Mouse (Mus musculus) limb, embryonic 15.5 days (tissue): ENCODE measurements around the gene Agpat3. TPM values are rescaled to one million over a fixed set of nuclear protein-coding genes. Genes with fewer than 3 reads are reported as not detected.

Experiments used
- ATAC-seq: fragments of 200-750 bp; cut with Nextera tagmentation; 2 replicates; pipeline ENCODE4 v1.8.0; 2017; ENCODE audit warnings: low read depth, moderate TSS enrichment; ENCODE audit not compliant: insufficient number of reproducible peaks, low FRiP score, low TSS enrichment
- H3K27ac ChIP-seq: fragments of 300-500 bp; sonication (generic); 2 replicates; pipeline ENCODE4 v1.5.1; 2015; ENCODE audit warnings: moderate library complexity, mild to moderate bottlenecking, inconsistent platforms
- H3K27me3 ChIP-seq: fragments of 300-500 bp; sonication (generic); 2 replicates; pipeline ENCODE4 v1.6.1; 2015; ENCODE audit warnings: inconsistent platforms
- H3K36me3 ChIP-seq: fragments of 300-500 bp; sonication (generic); 2 replicates; pipeline ENCODE4 v1.6.1; 2015; ENCODE audit warnings: inconsistent platforms
- H3K4me1 ChIP-seq: fragments of 300-500 bp; sonication (generic); 2 replicates; pipeline ENCODE4 v1.6.1; 2015; ENCODE audit warnings: inconsistent platforms
- H3K4me2 ChIP-seq: fragments of 300-500 bp; sonication (generic); 2 replicates; pipeline ENCODE4 v1.6.1; 2015; ENCODE audit warnings: mild to moderate bottlenecking, inconsistent platforms
- H3K4me3 ChIP-seq: fragments of 300-500 bp; sonication (generic); 2 replicates; pipeline ENCODE4 v1.5.1; 2015; ENCODE audit warnings: mild to moderate bottlenecking, inconsistent platforms
- H3K9ac ChIP-seq: fragments of 300-500 bp; sonication (generic); 2 replicates; pipeline ENCODE4 v1.6.1; 2015; ENCODE audit warnings: inconsistent platforms
- H3K9me3 ChIP-seq: fragments of 300-500 bp; sonication (generic); 2 replicates; pipeline ENCODE4 v1.6.1; 2016; ENCODE audit warnings: inconsistent platforms
- WGBS: fragments of 180-500 bp; shearing (Covaris S2); methylation state at CpG from one replicate; pipeline ENCODE4 v1.1.7; 2015; 5-methylcytosine and 5-hydroxymethylcytosine counted together
- polyA plus RNA-seq: library from polyadenylated mRNA; unstranded; fragments of >200 nt; fragmentation: Nextera tagmentation; extraction: Ambion mirVana; gene quantifications from 2 replicates; pipeline ENCODE4 v1.2.1, GENCODE M21; 2015

The Agpat3 gene
- polyA plus RNA-seq = 111 and 127 TPM in 2 replicates

GRCm38 (mm10) chr10:78351887-78352665, at the start of gene Agpat3:
Agpat3 (minus strand) TSS chr10:78352489.
- under 1% methylated on average over 69 of the region's 113 CpGs for WGBS
- peak within 1 kb of the TSS; percentile 81 for H3K27ac ChIP-seq
- H3K4me1 ChIP-seq = peaks cover 36% of the 10 kb centered on the region
- H3K27me3 ChIP-seq = no peaks in the 10 kb centered on the region
- H3K4me2 ChIP-seq = peak within 1 kb of the TSS; percentile 81
- H3K36me3 ChIP-seq = 0 out of 2 replicates have a peak, but pooled peaks cover 3% of the 10 kb centered on the region
- H3K9me3 ChIP-seq = no peaks in the 10 kb centered on the region
- peak; percentile 30; the same call in 1 of the 2 replicates for ATAC-seq
- H3K4me3 ChIP-seq = peak within 1 kb of the TSS; percentile 78
- peak within 1 kb of the TSS; percentile 96 for H3K9ac ChIP-seq

- Histone ChIP-seq H3K9ac (no peak overlapping the region), H3K4me1 (peaks cover 5% of the 10 kb centered on the region), H3K9me3 (no peaks in the 10 kb centered on the region), H3K4me3 (no peak overlapping the region), H3K27me3 (no peaks in the 10 kb centered on the region), H3K4me2 (no peak overlapping the region), H3K27ac (no peak overlapping the region), H3K36me3 (peaks cover 64% of the 10 kb centered on the region)
- no peak for ATAC-seq
- WGBS = 85% methylated on average over 2 of the region's 2 CpGs
Measured at GRCm38 (mm10) chr10:78401127-78401526, 48.8 kb upstream of the Agpat3 start.

GRCm38 (mm10) chr10:78399090-78399657, 46.9 kb upstream of the Agpat3 start:
- Histone ChIP-seq H3K4me2 (no peak overlapping the region), H3K36me3 (peaks cover 47% of the 10 kb centered on the region), H3K27me3 (no peaks in the 10 kb centered on the region), H3K4me1 (peaks cover 6% of the 10 kb centered on the region), H3K4me3 (no peak overlapping the region), H3K9ac (0 out of 2 replicates have a peak overlapping the region, but pooled peaks have one; percentile 2), H3K9me3 (no peaks in the 10 kb centered on the region), H3K27ac (0 out of 2 replicates have a peak overlapping the region, but pooled peaks have one; percentile 0)
- peak; percentile 50; the same call in 1 of the 2 replicates for ATAC-seq
- 44% methylated on average over 17 of the region's 17 CpGs for WGBS

GRCm38 (mm10) chr10:78396625-78396885, 44.3 kb upstream of the Agpat3 start:
- Histone ChIP-seq H3K4me2 (no peak overlapping the region), H3K27me3 (peaks cover 10% of the 10 kb centered on the region), H3K4me1 (peaks cover 6% of the 10 kb centered on the region), H3K9me3 (no peaks in the 10 kb centered on the region), H3K36me3 (peaks cover 21% of the 10 kb centered on the region), H3K4me3 (no peak overlapping the region), H3K27ac (no peak overlapping the region), H3K9ac (no peak overlapping the region)
- 67% methylated on average over 4 of the region's 4 CpGs for WGBS
- ATAC-seq = no peak

- H3K4me1 ChIP-seq = peaks cover 6% of the 10 kb centered on the region
- H3K9me3 ChIP-seq = no peaks in the 10 kb centered on the region
- 4% methylated on average over 17 of the region's 17 CpGs for WGBS
- no peak overlapping the region for H3K27ac ChIP-seq
- peaks cover 16% of the 10 kb centered on the region for H3K36me3 ChIP-seq
- peaks cover 14% of the 10 kb centered on the region for H3K27me3 ChIP-seq
- H3K4me3 ChIP-seq = no peak overlapping the region
- ATAC-seq = no peak
- no peak overlapping the region for H3K4me2 ChIP-seq
- no peak overlapping the region for H3K9ac ChIP-seq
Measured at GRCm38 (mm10) chr10:78395819-78396624, 43.7 kb upstream of the Agpat3 start.

GRCm38 (mm10) chr10:78395377-78395776, 43.1 kb upstream of the Agpat3 start:
- no peak for ATAC-seq
- H3K27me3 ChIP-seq = peaks cover 20% of the 10 kb centered on the region
- no peak overlapping the region for H3K4me3 ChIP-seq
- H3K4me2 ChIP-seq = no peak overlapping the region
- peaks cover 9% of the 10 kb centered on the region for H3K36me3 ChIP-seq
- 78% methylated on average over 3 of the region's 3 CpGs for WGBS
- no peaks in the 10 kb centered on the region for H3K9me3 ChIP-seq
- H3K9ac ChIP-seq = no peak overlapping the region
- peaks cover 10% of the 10 kb centered on the region for H3K4me1 ChIP-seq
- no peak overlapping the region for H3K27ac ChIP-seq

GRCm38 (mm10) chr10:78392072-78392471, 39.8 kb upstream of the Agpat3 start:
- Histone ChIP-seq H3K36me3 (no peaks in the 10 kb centered on the region), H3K4me2 (no peak overlapping the region), H3K4me3 (no peak overlapping the region), H3K9me3 (no peaks in the 10 kb centered on the region), H3K4me1 (peaks cover 10% of the 10 kb centered on the region), H3K27ac (no peak overlapping the region), H3K27me3 (peaks cover 21% of the 10 kb centered on the region), H3K9ac (no peak overlapping the region)
- 3% methylated on average over 18 of the region's 18 CpGs for whole genome bisulfite sequencing
- no peak for ATAC-seq

GRCm38 (mm10) chr10:78390982-78391470, 38.7 kb upstream of the Agpat3 start:
- no peak for ATAC-seq
- 22% methylated on average over 4 of the region's 4 CpGs for WGBS
- H3K36me3 ChIP-seq = no peaks in the 10 kb centered on the region
- no peak overlapping the region for H3K27ac ChIP-seq
- H3K4me3 ChIP-seq = no peak overlapping the region
- no peak overlapping the region for H3K9ac ChIP-seq
- H3K27me3 ChIP-seq = peaks cover 21% of the 10 kb centered on the region
- H3K4me2 ChIP-seq = no peak overlapping the region
- H3K9me3 ChIP-seq = no peaks in the 10 kb centered on the region
- H3K4me1 ChIP-seq = peaks cover 4% of the 10 kb centered on the region; the same call in 1 of the 2 replicates

GRCm38 (mm10) chr10:78388216-78388980, 36.1 kb upstream of the Agpat3 start:
- no peaks in the 10 kb centered on the region for H3K36me3 ChIP-seq
- no peaks in the 10 kb centered on the region for H3K9me3 ChIP-seq
- H3K27me3 ChIP-seq = peaks cover 21% of the 10 kb centered on the region
- no peak for ATAC-seq
- 0 out of 2 replicates have a peak, but pooled peaks cover 4% of the 10 kb centered on the region for H3K4me1 ChIP-seq
- no peak overlapping the region for H3K9ac ChIP-seq
- WGBS = 47% methylated on average over 20 of the region's 20 CpGs
- H3K27ac ChIP-seq = no peak overlapping the region
- no peak overlapping the region for H3K4me2 ChIP-seq
- no peak overlapping the region for H3K4me3 ChIP-seq

- no peaks in the 10 kb centered on the region for H3K36me3 ChIP-seq
- H3K4me3 ChIP-seq = no peak overlapping the region
- H3K9me3 ChIP-seq = no peaks in the 10 kb centered on the region
- H3K4me2 ChIP-seq = no peak overlapping the region
- H3K9ac ChIP-seq = no peak overlapping the region
- no peak overlapping the region for H3K27ac ChIP-seq
- H3K4me1 ChIP-seq = 0 out of 2 replicates have a peak, but pooled peaks cover under 1% of the 10 kb centered on the region
- WGBS = 62% methylated on average over 5 of the region's 5 CpGs
- ATAC-seq = no peak
- H3K27me3 ChIP-seq = peaks cover 2% of the 10 kb centered on the region; the same call in 1 of the 2 replicates
Measured at GRCm38 (mm10) chr10:78385520-78385919, 33.2 kb upstream of the Agpat3 start.

GRCm38 (mm10) chr10:78383567-78383966, 31.3 kb upstream of the Agpat3 start:
- Histone ChIP-seq H3K9me3 (no peaks in the 10 kb centered on the region), H3K27ac (no peak overlapping the region), H3K4me1 (no peaks in the 10 kb centered on the region), H3K9ac (no peak overlapping the region), H3K27me3 (no peaks in the 10 kb centered on the region), H3K4me2 (no peak overlapping the region), H3K4me3 (no peak overlapping the region), H3K36me3 (no peaks in the 10 kb centered on the region)
- ATAC-seq = no peak
- WGBS = 73% methylated on average over 3 of the region's 3 CpGs
